Mouse (Mus musculus) liver, embryonic 14.5 days (tissue): ENCODE measurements at regions not wholly inside any gene's neighbourhood (a gene's known extent, or its start where the extent isn't known, plus 50 kb on each side); places are given as distances from the start of the nearest gene placed in this dataset.

ENCODE experiments used
- CTCF ChIP-seq: IDR thresholded peaks from 2 replicates; pipeline ENCODE4 v1.5.1; 2016; ENCODE audit warnings: antibody characterized with exemption, low read depth, control low read depth
- EP300 ChIP-seq: IDR thresholded peaks from 2 replicates; pipeline ENCODE4 v1.6.1; 2016; ENCODE audit warnings: antibody characterized with exemption, low read depth

GRCm38 (mm10) chr8:115450789-115451188 lies 256.8 kb downstream of the Maf start:
- TF ChIP-seq EP300 (no peak), CTCF (no peak)
